Mouse (Mus musculus) CD8-positive naive resting alpha-beta T cell, adult 57 days (primary cell): ENCODE measurements around the gene Shcbp1l. TPM values are rescaled to one million over a fixed set of nuclear protein-coding genes. Genes with fewer than 3 reads are reported as not detected.

Experiments
- total RNA-seq: library from RNA; stranded (reverse); gene quantifications from one replicate; pipeline ENCODE4 v1.2.4, GENCODE M21; 2023

Shcbp1l gene
- total RNA-seq: not detected

GRCm38 (mm10) chr1:153424770-153425584 lies at the start of gene Shcbp1l:
Gene Shcbp1l (plus strand): TSS chr1:153425162.

GRCm38 (mm10) chr1:153487500-153487879 lies 62.5 kb downstream of the Shcbp1l start, which contains the start of gene Dhx9:
Gene Dhx9 (minus strand): TSS chr1:153487660.

Other genes with a start within 250 kb of the Shcbp1l start
- gene Lamc2, start 238.7 kb upstream of the Shcbp1l start, total RNA-seq: not detected
- gene Lamc1, start 92.4 kb upstream of the Shcbp1l start, total RNA-seq: 1.8 TPM
- gene Dhx9, start 62.5 kb downstream of the Shcbp1l start, total RNA-seq: 229 TPM
- 1.0 TPM for gene Npl, start 124.9 kb downstream of the Shcbp1l start, total RNA-seq
- gene Rgs8, start 227.9 kb downstream of the Shcbp1l start, total RNA-seq: not detected